Mouse (Mus musculus) hindbrain, embryonic 15.5 days (tissue): ENCODE data around the gene Tma16. TPM values are rescaled to one million over a fixed set of nuclear protein-coding genes. Genes with fewer than 3 reads are reported as not detected.

ENCODE experiments used
- ATAC-seq: fragments of 200-750 bp; cut with Nextera tagmentation; 2 replicates; pipeline ENCODE4 v1.8.0; 2017; ENCODE audit warnings: low read depth, moderate number of reproducible peaks, moderate TSS enrichment; ENCODE audit not compliant: low FRiP score
- H3K27ac ChIP-seq: fragments of 300-500 bp; sonication (generic); replicated peaks from 2 replicates; pipeline ENCODE4 v1.5.1; 2015; ENCODE audit warnings: mild to moderate bottlenecking, inconsistent platforms
- H3K27me3 ChIP-seq: fragments of 300-500 bp; sonication (generic); 2 replicates; pipeline ENCODE4 v1.6.1; 2015; ENCODE audit warnings: control low read depth, inconsistent platforms
- H3K36me3 ChIP-seq: fragments of 300-500 bp; sonication (generic); 2 replicates; pipeline ENCODE4 v1.6.1; 2015; ENCODE audit warnings: control low read depth, inconsistent platforms
- H3K4me1 ChIP-seq: fragments of 300-500 bp; sonication (generic); replicated peaks from 2 replicates; pipeline ENCODE4 v1.6.1; 2015; ENCODE audit warnings: control low read depth, inconsistent platforms
- H3K4me2 ChIP-seq: fragments of 300-500 bp; sonication (generic); 2 replicates; pipeline ENCODE4 v1.6.1; 2015; ENCODE audit warnings: moderate library complexity, mild to moderate bottlenecking, inconsistent platforms
- H3K4me3 ChIP-seq: fragments of 300-500 bp; sonication (generic); 2 replicates; pipeline ENCODE4 v1.5.1; 2015; ENCODE audit warnings: mild to moderate bottlenecking, inconsistent platforms
- H3K9ac ChIP-seq: fragments of 300-500 bp; sonication (generic); 2 replicates; pipeline ENCODE4 v1.6.1; 2015; ENCODE audit warnings: inconsistent platforms
- H3K9me3 ChIP-seq: fragments of 300-500 bp; sonication (generic); 2 replicates; pipeline ENCODE4 v1.6.1; 2016; ENCODE audit warnings: control low read depth, inconsistent platforms
- WGBS: fragments of 180-500 bp; shearing (Covaris S2); methylation state at CpG from one replicate; pipeline ENCODE4 v1.1.7; 2015; 5-methylcytosine and 5-hydroxymethylcytosine counted together
- polyA plus RNA-seq: library from polyadenylated mRNA; unstranded; fragments of >200 nt; fragmentation: Nextera tagmentation; extraction: Ambion mirVana; gene quantifications from 2 replicates; pipeline ENCODE4 v1.2.1, GENCODE M21; 2015

Tma16 gene
- polyA plus RNA-seq, result 10.8 and 11.0 TPM in 2 replicates

- no peaks in the 10 kb centered on the region for H3K27me3 ChIP-seq
- ATAC-seq, result peak; percentile 96
- under 1% methylated on average over 45 of the region's 45 CpGs for WGBS
- no peaks in the 10 kb centered on the region for H3K9me3 ChIP-seq
- peaks cover 14% of the 10 kb centered on the region for H3K4me1 ChIP-seq
- H3K4me3 ChIP-seq, result peak within 1 kb of the TSS; percentile 93
- peak within 1 kb of the TSS; percentile 81 for H3K27ac ChIP-seq
- peak within 1 kb of the TSS; percentile 80 for H3K4me2 ChIP-seq
- peaks cover 22% of the 10 kb centered on the region for H3K36me3 ChIP-seq
- peak within 1 kb of the TSS; percentile 84 for H3K9ac ChIP-seq
These were observed at the start of gene Tma16 for GRCm38 (mm10) chr8:66486084-66486763. Tma16 (minus strand) TSS chr8:66486530.

- H3K4me1 ChIP-seq, result no peaks in the 10 kb centered on the region
- H3K4me3 ChIP-seq, result no peak overlapping the region
- ATAC-seq, result no peak
- no peak overlapping the region for H3K9ac ChIP-seq
- no peaks in the 10 kb centered on the region for H3K36me3 ChIP-seq
- no peak overlapping the region for H3K4me2 ChIP-seq
- H3K27me3 ChIP-seq, result no peaks in the 10 kb centered on the region
- no peaks in the 10 kb centered on the region for H3K9me3 ChIP-seq
- H3K27ac ChIP-seq, result no peak overlapping the region
These were observed 34.2 kb upstream of the Tma16 start for GRCm38 (mm10) chr8:66520576-66520975.

- Histone ChIP-seq H3K4me3 (no peak overlapping the region), H3K27me3 (no peaks in the 10 kb centered on the region), H3K4me1 (no peaks in the 10 kb centered on the region), H3K4me2 (no peak overlapping the region), H3K9ac (no peak overlapping the region), H3K36me3 (no peaks in the 10 kb centered on the region), H3K27ac (no peak overlapping the region), H3K9me3 (no peaks in the 10 kb centered on the region)
- no peak for ATAC-seq
- 82% methylated on average over 2 of the region's 2 CpGs for WGBS
These were observed 32.8 kb upstream of the Tma16 start for GRCm38 (mm10) chr8:66519149-66519548.

DNA sequence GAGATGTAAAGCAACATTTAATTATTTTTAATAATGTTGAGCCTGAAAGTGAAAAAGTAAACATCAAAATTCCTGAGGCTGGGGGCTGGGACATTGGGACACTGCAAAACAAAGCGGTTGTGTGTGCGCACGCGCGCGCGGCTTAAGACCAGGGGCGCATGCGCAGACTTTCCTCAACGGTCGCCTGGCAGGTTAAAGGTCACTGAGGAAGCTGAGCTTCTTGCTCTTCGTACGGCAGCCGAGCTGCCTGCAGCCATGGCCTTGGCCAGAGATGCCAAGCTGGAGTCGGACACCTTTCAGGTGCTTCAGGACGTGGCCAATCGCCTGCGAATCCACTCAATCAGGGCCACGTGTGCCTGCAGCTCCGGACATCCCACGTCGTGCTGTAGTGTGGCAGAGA is 25.2 kb upstream of the Tma16 start, which contains the start of gene Tktl2:
Tktl2 (plus strand) TSS at position 220 of the 400 bp plus-strand sequence.
- WGBS, result 96% methylated on average over 22 of the region's 22 CpGs
- ATAC-seq, result no peak
- Histone ChIP-seq H3K4me3 (no peak within 1 kb of the TSS), H3K9me3 (no peaks in the 10 kb centered on the region), H3K4me2 (no peak within 1 kb of the TSS), H3K36me3 (no peaks in the 10 kb centered on the region), H3K4me1 (no peaks in the 10 kb centered on the region), H3K27me3 (no peaks in the 10 kb centered on the region), H3K27ac (no peak within 1 kb of the TSS), H3K9ac (no peak within 1 kb of the TSS)

DNA sequence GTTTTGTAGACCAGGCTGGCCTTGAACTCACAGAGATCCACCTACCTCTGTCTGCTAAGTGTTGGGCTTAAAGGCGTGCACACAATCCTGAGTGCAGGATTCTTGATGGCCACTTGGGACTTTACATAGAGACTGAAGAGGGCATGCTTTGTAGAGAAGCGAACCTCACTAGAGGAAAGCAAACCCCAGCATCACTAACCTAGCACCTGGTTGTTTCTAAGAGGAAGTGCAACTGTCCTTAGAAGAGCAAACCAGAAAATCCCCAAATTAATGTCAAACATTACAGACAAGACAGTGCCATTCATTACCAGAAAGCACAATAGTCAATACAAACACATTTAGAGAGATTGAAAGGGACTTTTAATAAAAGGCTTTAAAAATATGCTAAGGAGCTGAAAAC is 17.1 kb upstream of the Tma16 start:
- ATAC-seq, result no peak
- Histone ChIP-seq H3K4me2 (no peak overlapping the region), H3K27me3 (no peaks in the 10 kb centered on the region), H3K9me3 (no peaks in the 10 kb centered on the region), H3K27ac (no peak overlapping the region), H3K4me3 (no peak overlapping the region), H3K36me3 (no peaks in the 10 kb centered on the region), H3K9ac (no peak overlapping the region), H3K4me1 (no peaks in the 10 kb centered on the region)
- WGBS, result 92% methylated on average over 2 of the region's 2 CpGs

DNA sequence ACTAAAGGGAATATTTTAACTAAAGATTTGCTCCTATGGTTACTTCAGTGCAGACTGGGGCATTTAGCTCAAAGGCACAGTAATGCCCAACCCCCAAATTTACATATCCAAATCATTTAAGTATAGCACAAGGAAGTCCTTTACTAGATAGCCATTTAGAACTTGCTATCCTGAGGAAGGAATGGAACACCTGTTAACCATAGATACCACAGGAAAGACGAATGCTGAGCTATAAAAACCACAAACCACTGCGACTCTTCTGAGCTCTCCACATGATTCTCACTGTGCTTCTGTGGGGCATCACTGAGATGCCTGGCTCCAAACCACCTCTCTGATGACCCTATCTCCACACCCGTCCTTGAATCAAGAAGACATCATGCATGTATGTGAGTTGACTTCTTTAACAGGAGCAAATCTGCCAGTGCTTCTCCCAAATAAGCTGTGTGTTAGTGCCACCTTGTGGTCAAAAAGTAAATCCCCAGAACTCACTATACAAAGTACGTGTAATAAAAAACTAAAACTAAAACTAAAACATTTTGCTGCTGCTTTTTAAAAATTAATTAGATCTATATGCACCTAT is 10.8 kb upstream of the Tma16 start:
- WGBS, result 39% methylated on average over 4 of the region's 4 CpGs
- 0 out of 2 replicates have a peak, but pooled peaks cover 2% of the 10 kb centered on the region for H3K4me1 ChIP-seq
- no peaks in the 10 kb centered on the region for H3K36me3 ChIP-seq
- no peak overlapping the region for H3K4me3 ChIP-seq
- H3K27me3 ChIP-seq, result no peaks in the 10 kb centered on the region
- no peaks in the 10 kb centered on the region for H3K9me3 ChIP-seq
- H3K4me2 ChIP-seq, result no peak overlapping the region
- H3K9ac ChIP-seq, result no peak overlapping the region
- peak; percentile 61; the same call in 1 of the 2 replicates for ATAC-seq
- H3K27ac ChIP-seq, result no peak overlapping the region

DNA sequence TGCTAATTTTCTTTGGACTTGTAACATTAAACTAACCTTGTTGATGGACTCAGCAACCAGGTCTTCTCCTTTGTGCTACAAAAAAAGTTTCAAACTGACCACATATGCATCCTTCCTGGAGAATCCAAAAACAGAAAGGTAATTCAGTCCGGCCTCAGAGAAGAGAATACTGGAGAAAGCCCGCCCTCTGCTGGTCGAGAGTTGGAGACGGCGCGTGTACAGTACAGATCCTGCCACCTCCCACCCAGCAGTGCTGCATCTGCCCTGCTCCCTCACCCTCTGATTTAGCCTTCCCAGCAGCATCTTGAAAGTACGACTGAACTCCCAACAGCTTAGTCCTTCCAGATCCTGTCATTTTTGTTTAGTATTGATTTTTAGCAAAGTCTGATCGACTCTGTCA is 9.4 kb upstream of the Tma16 start:
- H3K27me3 ChIP-seq, result no peaks in the 10 kb centered on the region
- no peak overlapping the region for H3K4me3 ChIP-seq
- WGBS, result 9% methylated on average over 8 of the region's 8 CpGs
- H3K9me3 ChIP-seq, result no peaks in the 10 kb centered on the region
- peak; percentile 85 for ATAC-seq
- H3K36me3 ChIP-seq, result no peaks in the 10 kb centered on the region
- no peak overlapping the region for H3K9ac ChIP-seq
- H3K27ac ChIP-seq, result no peak overlapping the region
- H3K4me2 ChIP-seq, result no peak overlapping the region
- 0 out of 2 replicates have a peak, but pooled peaks cover 2% of the 10 kb centered on the region for H3K4me1 ChIP-seq

- ATAC-seq, result no peak
- 77% methylated on average over 2 of the region's 2 CpGs for WGBS
- no peak overlapping the region for H3K4me3 ChIP-seq
These were observed 8.2 kb upstream of the Tma16 start for GRCm38 (mm10) chr8:66494496-66494895.

DNA sequence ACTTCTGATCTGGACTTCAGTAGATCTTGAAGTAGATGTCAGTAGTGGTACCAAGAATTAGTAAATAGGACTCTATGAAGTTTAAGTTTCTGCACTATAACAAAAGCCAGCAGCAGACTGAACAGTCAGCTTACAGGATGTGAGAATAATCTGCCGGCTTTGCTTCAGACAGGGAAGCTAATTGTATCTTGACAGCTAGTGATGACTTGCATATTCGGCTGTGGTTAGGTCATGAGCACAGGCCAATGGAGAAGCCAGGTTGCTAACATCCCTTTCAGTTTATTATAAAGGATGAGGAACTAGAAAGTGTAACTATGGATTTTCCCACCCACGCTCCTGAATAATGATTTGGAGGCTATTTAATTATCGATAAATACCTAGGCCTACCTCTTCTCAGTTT is 4.3 kb upstream of the Tma16 start:
- 87% methylated on average over 4 of the region's 4 CpGs for WGBS
- ATAC-seq, result no peak
- Histone ChIP-seq H3K4me3 (no peak overlapping the region), H3K4me2 (no peak overlapping the region), H3K27ac (no peak overlapping the region), H3K36me3 (no peaks in the 10 kb centered on the region), H3K9ac (no peak overlapping the region), H3K9me3 (no peaks in the 10 kb centered on the region), H3K27me3 (no peaks in the 10 kb centered on the region), H3K4me1 (peaks cover 1% of the 10 kb centered on the region)

More at GRCm38 (mm10) chr8:66494496-66494895, 8.2 kb upstream of the Tma16 start:
- H3K4me2 ChIP-seq, result no peak overlapping the region
- H3K27ac ChIP-seq, result no peak overlapping the region
- H3K9me3 ChIP-seq, result no peaks in the 10 kb centered on the region
- no peaks in the 10 kb centered on the region for H3K27me3 ChIP-seq
- H3K4me1 ChIP-seq, result 0 out of 2 replicates have a peak, but pooled peaks cover 2% of the 10 kb centered on the region
- no peaks in the 10 kb centered on the region for H3K36me3 ChIP-seq
- H3K9ac ChIP-seq, result no peak overlapping the region

DNA sequence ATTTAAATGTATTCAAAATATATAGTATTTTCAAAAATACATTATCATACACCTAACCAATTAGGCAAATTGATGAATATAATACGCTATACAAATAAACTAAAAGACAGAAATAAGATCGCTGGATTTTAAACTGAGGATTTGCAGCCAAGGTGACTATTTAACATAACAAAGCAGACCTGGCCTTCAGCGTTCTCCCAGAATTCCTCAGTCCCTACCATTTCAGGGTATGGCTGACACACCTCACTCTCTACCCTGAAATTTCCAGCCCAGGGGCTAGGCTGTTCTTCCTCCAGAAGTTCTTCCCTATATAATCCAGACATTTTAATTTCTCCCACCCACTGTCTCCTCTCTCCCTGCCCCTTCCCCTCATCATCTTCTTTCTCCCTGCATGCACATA is 2.2 kb upstream of the Tma16 start:
- no peaks in the 10 kb centered on the region for H3K27me3 ChIP-seq
- no peak for ATAC-seq

DNA sequence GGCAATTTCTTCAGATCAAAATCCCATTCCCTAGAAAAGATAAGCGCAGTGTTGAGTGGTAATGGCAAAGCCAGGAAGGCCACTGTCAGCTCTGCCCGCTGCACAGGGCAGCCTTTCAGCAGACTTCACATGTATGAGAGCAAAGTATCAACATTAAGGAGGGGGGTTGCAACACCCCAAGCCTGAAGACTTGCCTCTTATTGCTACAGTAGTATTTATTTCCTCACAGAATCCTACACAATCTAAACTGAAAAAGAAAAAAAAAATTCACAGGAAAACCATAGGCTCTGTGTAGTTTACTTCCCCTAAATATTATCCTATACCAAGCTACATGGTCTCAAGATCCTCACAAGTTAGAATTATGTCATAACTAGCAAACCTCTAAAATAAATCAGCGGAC is 9.4 kb downstream of the Tma16 start:
- Histone ChIP-seq H3K27me3 (no peaks in the 10 kb centered on the region), H3K4me2 (no peak overlapping the region), H3K4me3 (no peak overlapping the region), H3K9ac (no peak overlapping the region), H3K9me3 (no peaks in the 10 kb centered on the region), H3K36me3 (peaks cover 51% of the 10 kb centered on the region), H3K4me1 (no peaks in the 10 kb centered on the region), H3K27ac (no peak overlapping the region)
- ATAC-seq, result no peak
- 93% methylated on average over 3 of the region's 3 CpGs for WGBS

More for the DNA sequence above, 2.2 kb upstream of the Tma16 start:
- Histone ChIP-seq H3K36me3 (0 out of 2 replicates have a peak, but pooled peaks cover 3% of the 10 kb centered on the region), H3K4me3 (no peak overlapping the region), H3K27ac (no peak overlapping the region), H3K4me2 (no peak overlapping the region), H3K4me1 (peaks cover 14% of the 10 kb centered on the region), H3K9me3 (no peaks in the 10 kb centered on the region), H3K9ac (no peak overlapping the region)
- 54% methylated on average over 3 of the region's 3 CpGs for WGBS

- H3K4me2 ChIP-seq, result no peak overlapping the region
- 0 out of 2 replicates have a peak, but pooled peaks cover under 1% of the 10 kb centered on the region for H3K36me3 ChIP-seq
- no peaks in the 10 kb centered on the region for H3K4me1 ChIP-seq
- H3K27ac ChIP-seq, result no peak overlapping the region
- no peaks in the 10 kb centered on the region for H3K27me3 ChIP-seq
- H3K9me3 ChIP-seq, result no peaks in the 10 kb centered on the region
- 88% methylated on average over 3 of the region's 3 CpGs for WGBS
- H3K4me3 ChIP-seq, result no peak overlapping the region
- no peak overlapping the region for H3K9ac ChIP-seq
- ATAC-seq, result no peak
These were observed 16.5 kb downstream of the Tma16 start for GRCm38 (mm10) chr8:66469821-66470220.
